Mouse (Mus musculus): ENCODE data around the gene Rpf2.
A peak's percentile ranks its signal among the peaks of the same experiment; 100 is the strongest.

Gene Rpf2

GRCm38 (mm10) chr10:40247166-40247716, 405 bp upstream of the Rpf2 start:
- peak; percentile 15 for DNase-seq (ENCODE audit: low spot score)

GRCm38 (mm10) chr10:40237826-40238225, 9.0 kb downstream of the Rpf2 start:
- DNase-seq (ENCODE audit: low spot score) = no peak

GRCm38 (mm10) chr10:40233241-40233640, 13.6 kb downstream of the Rpf2 start:
- DNase-seq (ENCODE audit: low spot score) = no peak

- no peak for DNase-seq (ENCODE audit: low spot score)
Observed at GRCm38 (mm10) chr10:40232442-40232841, 14.4 kb downstream of the Rpf2 start.

- no peak for DNase-seq (ENCODE audit: low spot score)
Observed at GRCm38 (mm10) chr10:40229725-40230124, 17.1 kb downstream of the Rpf2 start.

GRCm38 (mm10) chr10:40227660-40228303, 19.1 kb downstream of the Rpf2 start:
- DNase-seq (ENCODE audit: low spot score) = peak; percentile 28

- no peak for DNase-seq (ENCODE audit: low spot score)
Observed at GRCm38 (mm10) chr10:40218874-40219273, 28.0 kb downstream of the Rpf2 start.

GRCm38 (mm10) chr10:40212443-40213169, 34.2 kb downstream of the Rpf2 start:
- peak; percentile 75 for DNase-seq (ENCODE audit: low spot score)

- DNase-seq (ENCODE audit: low spot score) = no peak
Observed at GRCm38 (mm10) chr10:40195001-40195400, 51.8 kb downstream of the Rpf2 start.

GRCm38 (mm10) chr10:40192010-40192935, 54.6 kb downstream of the Rpf2 start:
- DNase-seq (ENCODE audit: low spot score) = no peak

- no peak for DNase-seq (ENCODE audit: low spot score)
Observed at GRCm38 (mm10) chr10:40191338-40191979, 55.4 kb downstream of the Rpf2 start.

GRCm38 (mm10) chr10:40190871-40191270, 56.0 kb downstream of the Rpf2 start:
- no peak for DNase-seq (ENCODE audit: low spot score)

- no peak for DNase-seq (ENCODE audit: low spot score)
Observed at GRCm38 (mm10) chr10:40189689-40190088, 57.1 kb downstream of the Rpf2 start.

- no peak for DNase-seq (ENCODE audit: low spot score)
Observed at GRCm38 (mm10) chr10:40188831-40189230, 58.0 kb downstream of the Rpf2 start.

- DNase-seq (ENCODE audit: low spot score) = no peak
Observed at GRCm38 (mm10) chr10:40185956-40186355, 60.9 kb downstream of the Rpf2 start.

GRCm38 (mm10) chr10:40180011-40180410, 66.8 kb downstream of the Rpf2 start:
- no peak for DNase-seq (ENCODE audit: low spot score)

GRCm38 (mm10) chr10:40179142-40179541, 67.7 kb downstream of the Rpf2 start:
- DNase-seq (ENCODE audit: low spot score) = no peak

- peak; percentile 13 for DNase-seq (ENCODE audit: low spot score)
Observed at GRCm38 (mm10) chr10:40177323-40177962, 69.4 kb downstream of the Rpf2 start.

Measured in ovary, postnatal 10 days (tissue).